Mouse (Mus musculus): ENCODE data around the gene Fbxl8. TPM values are rescaled to one million over a fixed set of nuclear protein-coding genes. Genes with fewer than 3 reads are reported as not detected.

Fbxl8 gene
- polyA plus RNA-seq, 1 experiment from 2014 or later: 0.90 TPM

- ATAC-seq (ENCODE audit: low FRiP score, low read depth): peak; percentile 1; the same call in 1 of the 2 replicates
- Histone ChIP-seq H3K4me2 (replicated peaks) (peak within 1 kb of the TSS; percentile 79), H3K27me3 (replicated peaks) (peaks cover 98% of the 10 kb centered on the region), H3K9me3 (no peaks in the 10 kb centered on the region), H3K36me3 (peaks cover 9% of the 10 kb centered on the region; the same call in 1 of the 2 replicates), H3K4me1 (peaks cover 20% of the 10 kb centered on the region), H3K4me3 (peak within 1 kb of the TSS; percentile 36), H3K9ac (peak within 1 kb of the TSS; percentile 44), H3K27ac (no peak within 1 kb of the TSS)
- 5% methylated on average over 10 of the region's 10 CpGs for WGBS
These were observed 11.4 kb downstream of the Fbxl8 start, which contains the start of gene Nol3 for GRCm38 (mm10) chr8:105275840-105276239. Nol3 (plus strand) TSS chr8:105276140.

- ATAC-seq (ENCODE audit: low FRiP score, low read depth): peak; percentile 76
These were observed 12.1 kb downstream of the Fbxl8 start for GRCm38 (mm10) chr8:105276292-105277120.

GRCm38 (mm10) chr8:105278911-105279334, 14.5 kb downstream of the Fbxl8 start:
- Histone ChIP-seq H3K4me3 (peak overlapping the region; percentile 5; the same call in 1 of the 2 replicates), H3K36me3 (peaks cover 33% of the 10 kb centered on the region), H3K27me3 (replicated peaks) (peaks cover 78% of the 10 kb centered on the region), H3K4me1 (peaks cover 18% of the 10 kb centered on the region), H3K9ac (no peak overlapping the region), H3K4me2 (replicated peaks) (peak overlapping the region; percentile 36), H3K9me3 (no peaks in the 10 kb centered on the region), H3K27ac (no peak overlapping the region)
- 0 out of 2 replicates have a peak, but pooled peaks have one; percentile 15 for ATAC-seq (ENCODE audit: low FRiP score, low read depth)
- WGBS: 2% methylated on average over 28 of the region's 28 CpGs

More at GRCm38 (mm10) chr8:105276292-105277120, 12.1 kb downstream of the Fbxl8 start:
- H3K4me2 ChIP-seq (replicated peaks): peak overlapping the region; percentile 79
- H3K36me3 ChIP-seq: peaks cover 12% of the 10 kb centered on the region
- no peaks in the 10 kb centered on the region for H3K9me3 ChIP-seq
- peak overlapping the region; percentile 36 for H3K4me3 ChIP-seq
- no peak overlapping the region for H3K27ac ChIP-seq
- H3K27me3 ChIP-seq (replicated peaks): peaks cover 95% of the 10 kb centered on the region
- peak overlapping the region; percentile 44 for H3K9ac ChIP-seq
- peaks cover 18% of the 10 kb centered on the region for H3K4me1 ChIP-seq
- 3% methylated on average over 30 of the region's 30 CpGs for WGBS

GRCm38 (mm10) chr8:105280567-105280966, 16.1 kb downstream of the Fbxl8 start:
- peaks cover 45% of the 10 kb centered on the region for H3K36me3 ChIP-seq
- H3K4me3 ChIP-seq: no peak overlapping the region
- ATAC-seq (ENCODE audit: low FRiP score, low read depth): no peak
- H3K27me3 ChIP-seq (replicated peaks): peaks cover 66% of the 10 kb centered on the region
- WGBS: 68% methylated on average over 3 of the region's 3 CpGs
- no peak overlapping the region for H3K27ac ChIP-seq
- H3K9ac ChIP-seq: no peak overlapping the region
- H3K4me2 ChIP-seq (replicated peaks): no peak overlapping the region
- H3K9me3 ChIP-seq: no peaks in the 10 kb centered on the region
- H3K4me1 ChIP-seq: peaks cover 19% of the 10 kb centered on the region

- peaks cover 48% of the 10 kb centered on the region for H3K36me3 ChIP-seq
- H3K9me3 ChIP-seq: no peaks in the 10 kb centered on the region
- no peak overlapping the region for H3K4me3 ChIP-seq
- peaks cover 53% of the 10 kb centered on the region for H3K27me3 ChIP-seq (replicated peaks)
- WGBS: 88% methylated on average over 12 of the region's 12 CpGs
- peaks cover 14% of the 10 kb centered on the region for H3K4me1 ChIP-seq
- no peak overlapping the region for H3K27ac ChIP-seq
- no peak for ATAC-seq (ENCODE audit: low FRiP score, low read depth)
- no peak overlapping the region for H3K4me2 ChIP-seq (replicated peaks)
- H3K9ac ChIP-seq: no peak overlapping the region
These were observed 17.4 kb downstream of the Fbxl8 start for GRCm38 (mm10) chr8:105281821-105282220.

- Histone ChIP-seq H3K27me3 (replicated peaks) (peaks cover 49% of the 10 kb centered on the region), H3K36me3 (peaks cover 48% of the 10 kb centered on the region)
These were observed 17.8 kb downstream of the Fbxl8 start for GRCm38 (mm10) chr8:105282239-105282638.

GRCm38 (mm10) chr8:105283074-105283473, 18.6 kb downstream of the Fbxl8 start:
- no peaks in the 10 kb centered on the region for H3K9me3 ChIP-seq
- H3K9ac ChIP-seq: no peak overlapping the region
- H3K27me3 ChIP-seq (replicated peaks): peaks cover 41% of the 10 kb centered on the region
- no peak overlapping the region for H3K4me2 ChIP-seq (replicated peaks)
- 21% methylated on average over 23 of the region's 23 CpGs for WGBS
- peaks cover 48% of the 10 kb centered on the region for H3K36me3 ChIP-seq
- ATAC-seq (ENCODE audit: low FRiP score, low read depth): peak; percentile 37; the same call in 1 of the 2 replicates
- H3K4me3 ChIP-seq: no peak overlapping the region
- H3K4me1 ChIP-seq: peaks cover 17% of the 10 kb centered on the region
- no peak overlapping the region for H3K27ac ChIP-seq

More at GRCm38 (mm10) chr8:105282239-105282638, 17.8 kb downstream of the Fbxl8 start:
- Histone ChIP-seq H3K9ac (no peak overlapping the region), H3K4me2 (replicated peaks) (no peak overlapping the region), H3K9me3 (no peaks in the 10 kb centered on the region), H3K4me1 (peaks cover 16% of the 10 kb centered on the region), H3K4me3 (no peak overlapping the region), H3K27ac (no peak overlapping the region)
- no peak for ATAC-seq (ENCODE audit: low FRiP score, low read depth)
- WGBS: 86% methylated on average over 4 of the region's 4 CpGs

- WGBS: 43% methylated on average over 12 of the region's 12 CpGs
- peaks cover 41% of the 10 kb centered on the region for H3K36me3 ChIP-seq
- ATAC-seq (ENCODE audit: low FRiP score, low read depth): no peak
- no peak overlapping the region for H3K9ac ChIP-seq
- peaks cover 32% of the 10 kb centered on the region for H3K4me1 ChIP-seq
- H3K4me3 ChIP-seq: no peak overlapping the region
- H3K27me3 ChIP-seq (replicated peaks): peaks cover 23% of the 10 kb centered on the region
- H3K27ac ChIP-seq: no peak overlapping the region
- no peaks in the 10 kb centered on the region for H3K9me3 ChIP-seq
- peak overlapping the region; percentile 80; the same call in 1 of the 2 replicates for H3K4me2 ChIP-seq (replicated peaks)
These were observed 21.1 kb downstream of the Fbxl8 start for GRCm38 (mm10) chr8:105285514-105285913.

GRCm38 (mm10) chr8:105286907-105287306, 22.5 kb downstream of the Fbxl8 start:
- Histone ChIP-seq H3K9ac (no peak overlapping the region), H3K27ac (no peak overlapping the region), H3K4me3 (no peak overlapping the region), H3K36me3 (peaks cover 32% of the 10 kb centered on the region), H3K27me3 (replicated peaks) (peaks cover 19% of the 10 kb centered on the region), H3K4me2 (replicated peaks) (peak overlapping the region; percentile 80), H3K4me1 (peaks cover 36% of the 10 kb centered on the region), H3K9me3 (no peaks in the 10 kb centered on the region)
- WGBS: 89% methylated on average over 4 of the region's 4 CpGs
- ATAC-seq (ENCODE audit: low FRiP score, low read depth): no peak

GRCm38 (mm10) chr8:105288231-105288630, 23.8 kb downstream of the Fbxl8 start:
- ATAC-seq (ENCODE audit: low FRiP score, low read depth): no peak
- Histone ChIP-seq H3K9ac (peak overlapping the region; percentile 41; the same call in 1 of the 2 replicates), H3K4me2 (replicated peaks) (peak overlapping the region; percentile 80), H3K36me3 (peaks cover 20% of the 10 kb centered on the region), H3K9me3 (no peaks in the 10 kb centered on the region), H3K4me1 (peaks cover 36% of the 10 kb centered on the region), H3K27me3 (replicated peaks) (peaks cover 15% of the 10 kb centered on the region), H3K27ac (no peak overlapping the region), H3K4me3 (peak overlapping the region; percentile 42)
- 88% methylated on average over 5 of the region's 5 CpGs for WGBS

- under 1% methylated on average over 53 of the region's 53 CpGs for WGBS
- peaks cover 36% of the 10 kb centered on the region for H3K4me1 ChIP-seq
- peak overlapping the region; percentile 43 for H3K27ac ChIP-seq
- H3K9me3 ChIP-seq: no peaks in the 10 kb centered on the region
- peak overlapping the region; percentile 42 for H3K4me3 ChIP-seq
- H3K9ac ChIP-seq: peak overlapping the region; percentile 41
- ATAC-seq (ENCODE audit: low FRiP score, low read depth): peak; percentile 94
- H3K4me2 ChIP-seq (replicated peaks): peak overlapping the region; percentile 80
- peaks cover 15% of the 10 kb centered on the region for H3K27me3 ChIP-seq (replicated peaks)
- H3K36me3 ChIP-seq: peaks cover 15% of the 10 kb centered on the region; the same call in 1 of the 2 replicates
These were observed 24.7 kb downstream of the Fbxl8 start for GRCm38 (mm10) chr8:105288958-105289732.
